Mouse (Mus musculus): ENCODE results near the gene Slit3. TPM values are rescaled to one million over a fixed set of nuclear protein-coding genes. Genes with fewer than 3 reads are reported as not detected.

Gene Slit3
- polyA plus RNA-seq (2012): not detected in 2 replicates

- Histone ChIP-seq H3K4me1 (ENCODE audit: control insufficient read depth) (no peaks in the 10 kb centered on the region), H3K9me3 (ENCODE audit: control insufficient read depth, low read length) (no peaks in the 10 kb centered on the region), H3K4me3 (replicated peaks) (no peak within 1 kb of the TSS), H3K36me3 (ENCODE audit: control insufficient read depth) (no peaks in the 10 kb centered on the region), H3K27me3 (ENCODE audit: control insufficient read depth) (peaks cover 39% of the 10 kb centered on the region)
- no peak for TF ChIP-seq GATA1 (IDR thresholded peaks at IDR 0.05; ENCODE audit: low read length)
- no peak for TF ChIP-seq TAL1 (IDR thresholded peaks at IDR 0.05; ENCODE audit: low read length)
Observed at GRCm38 (mm10) chr11:35120894-35121610, at the start of gene Slit3. TSS of gene Slit3 (plus strand) at chr11:35121224.

GRCm38 (mm10) chr11:35071451-35071850, 49.6 kb upstream of the Slit3 start:
- H3K4me3 ChIP-seq (replicated peaks): no peak overlapping the region
- no peaks in the 10 kb centered on the region for H3K9me3 ChIP-seq (ENCODE audit: control insufficient read depth, low read length)
- no peaks in the 10 kb centered on the region for H3K27me3 ChIP-seq (ENCODE audit: control insufficient read depth)
- no peaks in the 10 kb centered on the region for H3K36me3 ChIP-seq (ENCODE audit: control insufficient read depth)
- TF ChIP-seq TAL1 (IDR thresholded peaks at IDR 0.05; ENCODE audit: low read length) (no peak), GATA1 (IDR thresholded peaks at IDR 0.05; ENCODE audit: low read length) (no peak)
- H3K4me1 ChIP-seq (ENCODE audit: control insufficient read depth): no peaks in the 10 kb centered on the region

GRCm38 (mm10) chr11:35075411-35075810, 45.6 kb upstream of the Slit3 start:
- H3K4me3 ChIP-seq (replicated peaks): no peak overlapping the region
- H3K27me3 ChIP-seq (ENCODE audit: control insufficient read depth): no peaks in the 10 kb centered on the region
- no peaks in the 10 kb centered on the region for H3K9me3 ChIP-seq (ENCODE audit: control insufficient read depth, low read length)
- H3K4me1 ChIP-seq (ENCODE audit: control insufficient read depth): no peaks in the 10 kb centered on the region
- TF ChIP-seq TAL1 (IDR thresholded peaks at IDR 0.05; ENCODE audit: low read length): no peak
- no peak for TF ChIP-seq GATA1 (IDR thresholded peaks at IDR 0.05; ENCODE audit: low read length)
- H3K36me3 ChIP-seq (ENCODE audit: control insufficient read depth): no peaks in the 10 kb centered on the region

GRCm38 (mm10) chr11:35080451-35081125, 40.4 kb upstream of the Slit3 start:
- Histone ChIP-seq H3K27me3 (ENCODE audit: control insufficient read depth) (no peaks in the 10 kb centered on the region), H3K4me3 (replicated peaks) (no peak overlapping the region), H3K36me3 (ENCODE audit: control insufficient read depth) (no peaks in the 10 kb centered on the region), H3K9me3 (ENCODE audit: control insufficient read depth, low read length) (no peaks in the 10 kb centered on the region), H3K4me1 (ENCODE audit: control insufficient read depth) (no peaks in the 10 kb centered on the region)
- TF ChIP-seq GATA1 (IDR thresholded peaks at IDR 0.05; ENCODE audit: low read length) (no peak), TAL1 (IDR thresholded peaks at IDR 0.05; ENCODE audit: low read length) (no peak)

- Histone ChIP-seq H3K9me3 (ENCODE audit: control insufficient read depth, low read length) (no peaks in the 10 kb centered on the region), H3K36me3 (ENCODE audit: control insufficient read depth) (no peaks in the 10 kb centered on the region), H3K4me3 (replicated peaks) (no peak overlapping the region), H3K4me1 (ENCODE audit: control insufficient read depth) (no peaks in the 10 kb centered on the region), H3K27me3 (ENCODE audit: control insufficient read depth) (no peaks in the 10 kb centered on the region)
- TF ChIP-seq GATA1 (IDR thresholded peaks at IDR 0.05; ENCODE audit: low read length) (no peak), TAL1 (IDR thresholded peaks at IDR 0.05; ENCODE audit: low read length) (no peak)
Observed at GRCm38 (mm10) chr11:35082297-35082696, 38.7 kb upstream of the Slit3 start.

GRCm38 (mm10) chr11:35083049-35083448, 38.0 kb upstream of the Slit3 start:
- Histone ChIP-seq H3K4me1 (ENCODE audit: control insufficient read depth) (no peaks in the 10 kb centered on the region), H3K9me3 (ENCODE audit: control insufficient read depth, low read length) (no peaks in the 10 kb centered on the region), H3K4me3 (replicated peaks) (no peak overlapping the region), H3K36me3 (ENCODE audit: control insufficient read depth) (no peaks in the 10 kb centered on the region), H3K27me3 (ENCODE audit: control insufficient read depth) (no peaks in the 10 kb centered on the region)
- TF ChIP-seq TAL1 (IDR thresholded peaks at IDR 0.05; ENCODE audit: low read length) (no peak), GATA1 (IDR thresholded peaks at IDR 0.05; ENCODE audit: low read length) (no peak)

GRCm38 (mm10) chr11:35085351-35085750, 35.7 kb upstream of the Slit3 start:
- H3K36me3 ChIP-seq (ENCODE audit: control insufficient read depth): no peaks in the 10 kb centered on the region
- no peak overlapping the region for H3K4me3 ChIP-seq (replicated peaks)
- TF ChIP-seq TAL1 (IDR thresholded peaks at IDR 0.05; ENCODE audit: low read length) (no peak), GATA1 (IDR thresholded peaks at IDR 0.05; ENCODE audit: low read length) (no peak)
- no peaks in the 10 kb centered on the region for H3K27me3 ChIP-seq (ENCODE audit: control insufficient read depth)
- H3K9me3 ChIP-seq (ENCODE audit: control insufficient read depth, low read length): no peaks in the 10 kb centered on the region
- H3K4me1 ChIP-seq (ENCODE audit: control insufficient read depth): no peaks in the 10 kb centered on the region

GRCm38 (mm10) chr11:35086029-35086428, 35.0 kb upstream of the Slit3 start:
- H3K36me3 ChIP-seq (ENCODE audit: control insufficient read depth): no peaks in the 10 kb centered on the region
- no peaks in the 10 kb centered on the region for H3K27me3 ChIP-seq (ENCODE audit: control insufficient read depth)
- no peaks in the 10 kb centered on the region for H3K9me3 ChIP-seq (ENCODE audit: control insufficient read depth, low read length)
- H3K4me1 ChIP-seq (ENCODE audit: control insufficient read depth): no peaks in the 10 kb centered on the region
- H3K4me3 ChIP-seq (replicated peaks): no peak overlapping the region
- TF ChIP-seq TAL1 (IDR thresholded peaks at IDR 0.05; ENCODE audit: low read length) (no peak), GATA1 (IDR thresholded peaks at IDR 0.05; ENCODE audit: low read length) (no peak)

GRCm38 (mm10) chr11:35087454-35087853, 33.6 kb upstream of the Slit3 start:
- no peaks in the 10 kb centered on the region for H3K4me1 ChIP-seq (ENCODE audit: control insufficient read depth)
- no peaks in the 10 kb centered on the region for H3K27me3 ChIP-seq (ENCODE audit: control insufficient read depth)
- no peak overlapping the region for H3K4me3 ChIP-seq (replicated peaks)
- no peaks in the 10 kb centered on the region for H3K36me3 ChIP-seq (ENCODE audit: control insufficient read depth)
- TF ChIP-seq TAL1 (IDR thresholded peaks at IDR 0.05; ENCODE audit: low read length) (no peak), GATA1 (IDR thresholded peaks at IDR 0.05; ENCODE audit: low read length) (no peak)
- H3K9me3 ChIP-seq (ENCODE audit: control insufficient read depth, low read length): no peaks in the 10 kb centered on the region
